Mouse (Mus musculus): ENCODE measurements around the gene Gm960. TPM values are rescaled to one million over a fixed set of nuclear protein-coding genes. Genes with fewer than 3 reads are reported as not detected.
A peak's percentile ranks its signal among the peaks of the same experiment; 100 is the strongest.

Gm960 gene
- polyA plus RNA-seq, 1 experiment from 2014 or later = 7.2 TPM

DNA sequence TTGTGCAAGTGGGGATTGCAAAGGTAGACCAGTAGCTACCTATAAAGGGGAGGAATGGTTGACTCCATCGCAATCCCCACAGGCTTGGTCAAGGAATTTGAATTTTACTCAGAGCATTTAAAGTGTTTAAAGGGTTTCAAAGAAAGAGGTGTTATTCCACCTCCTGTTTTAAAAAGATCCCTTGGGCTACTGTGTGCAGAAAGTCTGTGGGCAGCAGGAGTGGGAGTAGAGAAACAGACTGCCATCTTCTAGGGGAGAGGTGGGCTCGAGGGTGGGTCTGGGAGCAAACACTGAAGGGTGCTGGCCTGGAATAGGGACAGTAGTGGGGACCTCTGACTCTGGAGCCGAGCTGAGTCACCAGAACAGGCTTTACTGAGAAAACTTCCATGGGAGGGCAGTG, 34.6 kb upstream of the Gm960 start:
- Histone ChIP-seq H3K4me2 (no peak overlapping the region), H3K27ac (replicated peaks) (no peak overlapping the region), H3K4me3 (replicated peaks) (no peak overlapping the region), H3K9me3 (replicated peaks) (no peaks in the 10 kb centered on the region), H3K27me3 (replicated peaks) (no peaks in the 10 kb centered on the region), H3K9ac (replicated peaks) (no peak overlapping the region), H3K4me1 (no peaks in the 10 kb centered on the region), H3K36me3 (peaks cover 84% of the 10 kb centered on the region)
- no peak for ATAC-seq (ENCODE audit: low FRiP score)
- WGBS = 94% methylated on average over 3 of the region's 3 CpGs

DNA sequence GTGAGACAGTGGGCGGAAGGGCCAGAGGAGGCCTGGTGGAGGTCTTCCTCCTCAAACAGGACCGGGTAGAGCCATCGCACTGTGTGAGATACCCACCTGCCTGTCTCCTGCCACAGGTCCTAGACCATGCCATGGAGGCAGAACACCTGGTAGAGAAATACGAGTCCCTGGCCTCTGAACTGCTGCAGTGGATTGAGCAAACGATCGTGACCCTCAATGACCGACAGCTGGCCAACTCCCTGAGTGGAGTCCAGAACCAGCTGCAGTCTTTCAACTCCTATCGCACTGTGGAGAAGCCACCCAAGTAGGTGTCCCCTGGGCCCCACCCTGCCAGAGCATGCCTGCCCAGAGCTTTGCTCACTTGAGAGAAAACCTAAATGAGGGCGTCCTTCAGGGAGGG, 30.7 kb upstream of the Gm960 start:
- H3K27ac ChIP-seq (replicated peaks) = no peak overlapping the region
- peaks cover 86% of the 10 kb centered on the region for H3K36me3 ChIP-seq
- no peak overlapping the region for H3K9ac ChIP-seq (replicated peaks)
- H3K4me2 ChIP-seq = no peak overlapping the region
- no peaks in the 10 kb centered on the region for H3K27me3 ChIP-seq (replicated peaks)
- H3K4me3 ChIP-seq (replicated peaks) = no peak overlapping the region
- no peaks in the 10 kb centered on the region for H3K9me3 ChIP-seq (replicated peaks)
- WGBS = 92% methylated on average over 9 of the region's 9 CpGs
- no peak for ATAC-seq (ENCODE audit: low FRiP score)
- no peaks in the 10 kb centered on the region for H3K4me1 ChIP-seq

DNA sequence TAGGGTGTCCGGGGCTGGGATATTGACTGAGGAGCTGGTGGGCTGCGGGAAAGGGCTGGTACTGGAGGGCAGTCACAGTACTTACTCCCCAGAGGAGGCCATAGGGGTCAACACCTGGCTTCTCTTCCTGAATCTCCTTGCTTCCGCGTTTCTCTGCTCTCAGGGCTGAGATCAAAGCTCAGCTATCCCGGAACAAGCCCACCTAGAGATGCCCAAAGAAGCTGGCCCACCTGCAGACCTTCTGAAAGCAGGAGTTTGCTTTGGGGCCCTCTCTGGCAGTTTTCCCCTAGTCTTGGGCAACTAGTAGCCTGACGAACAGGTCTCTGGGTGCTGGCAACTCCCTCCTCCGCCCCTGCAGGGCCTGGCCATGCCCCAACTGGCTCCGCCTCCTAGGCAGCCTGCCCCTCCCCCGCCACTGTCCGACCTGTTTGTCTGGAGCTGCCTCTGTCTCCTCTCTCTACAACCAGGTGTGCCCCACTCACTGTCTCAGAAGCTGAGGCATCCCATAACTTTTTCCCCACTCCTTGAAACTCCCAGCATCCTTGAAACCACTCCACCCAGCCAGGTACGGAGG, 22.3 kb upstream of the Gm960 start:
- Histone ChIP-seq H3K27me3 (replicated peaks) (no peaks in the 10 kb centered on the region), H3K27ac (replicated peaks) (no peak overlapping the region), H3K36me3 (peaks cover 36% of the 10 kb centered on the region), H3K4me2 (no peak overlapping the region), H3K9ac (replicated peaks) (no peak overlapping the region), H3K4me3 (replicated peaks) (no peak overlapping the region), H3K9me3 (replicated peaks) (no peaks in the 10 kb centered on the region), H3K4me1 (0 out of 2 replicates have a peak, but pooled peaks cover 3% of the 10 kb centered on the region)
- ATAC-seq (ENCODE audit: low FRiP score) = no peak
- 21% methylated on average over 11 of the region's 11 CpGs for WGBS

GRCm38 (mm10) chr19:4720112-4720511, 21.6 kb upstream of the Gm960 start:
- peaks cover 30% of the 10 kb centered on the region for H3K36me3 ChIP-seq
- ATAC-seq (ENCODE audit: low FRiP score) = no peak
- no peaks in the 10 kb centered on the region for H3K27me3 ChIP-seq (replicated peaks)
- WGBS = 81% methylated on average over 15 of the region's 15 CpGs
- H3K9me3 ChIP-seq (replicated peaks) = no peaks in the 10 kb centered on the region
- H3K4me2 ChIP-seq = no peak overlapping the region
- peaks cover 3% of the 10 kb centered on the region for H3K4me1 ChIP-seq
- no peak overlapping the region for H3K27ac ChIP-seq (replicated peaks)
- no peak overlapping the region for H3K4me3 ChIP-seq (replicated peaks)
- H3K9ac ChIP-seq (replicated peaks) = no peak overlapping the region

DNA sequence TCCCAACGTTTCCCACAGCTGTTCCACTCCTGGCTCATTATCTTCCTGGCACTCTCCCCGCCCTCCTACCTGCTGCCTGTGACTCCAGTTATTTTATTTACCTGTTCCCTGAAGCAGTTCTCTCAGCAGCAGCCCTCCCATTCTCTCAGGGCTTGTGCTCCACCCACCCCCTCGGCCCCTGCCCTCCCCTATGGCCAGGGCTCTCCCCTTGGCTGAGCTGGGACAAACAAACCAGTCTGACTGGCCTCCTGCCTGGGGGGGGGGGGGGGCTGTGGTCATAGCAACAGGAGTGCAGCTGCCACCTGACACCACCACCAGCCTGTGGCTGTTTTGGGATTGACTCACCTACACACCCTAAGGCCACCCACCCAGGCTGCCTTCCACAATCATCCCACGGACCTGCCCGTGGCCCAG, 20.9 kb upstream of the Gm960 start:
- WGBS = 31% methylated on average over 5 of the region's 5 CpGs
- Histone ChIP-seq H3K4me3 (replicated peaks) (no peak overlapping the region), H3K4me1 (peaks cover 11% of the 10 kb centered on the region), H3K27ac (replicated peaks) (no peak overlapping the region), H3K4me2 (no peak overlapping the region), H3K9me3 (replicated peaks) (no peaks in the 10 kb centered on the region), H3K9ac (replicated peaks) (no peak overlapping the region), H3K36me3 (peaks cover 24% of the 10 kb centered on the region), H3K27me3 (replicated peaks) (no peaks in the 10 kb centered on the region)
- ATAC-seq (ENCODE audit: low FRiP score) = no peak

GRCm38 (mm10) chr19:4718716-4719115, 20.2 kb upstream of the Gm960 start:
- Histone ChIP-seq H3K9me3 (replicated peaks) (no peaks in the 10 kb centered on the region), H3K9ac (replicated peaks) (no peak overlapping the region), H3K4me2 (no peak overlapping the region), H3K27ac (replicated peaks) (no peak overlapping the region), H3K4me1 (peaks cover 17% of the 10 kb centered on the region), H3K4me3 (replicated peaks) (no peak overlapping the region), H3K27me3 (replicated peaks) (no peaks in the 10 kb centered on the region), H3K36me3 (peaks cover 20% of the 10 kb centered on the region)
- no peak for ATAC-seq (ENCODE audit: low FRiP score)
- 38% methylated on average over 11 of the region's 12 CpGs for WGBS

DNA sequence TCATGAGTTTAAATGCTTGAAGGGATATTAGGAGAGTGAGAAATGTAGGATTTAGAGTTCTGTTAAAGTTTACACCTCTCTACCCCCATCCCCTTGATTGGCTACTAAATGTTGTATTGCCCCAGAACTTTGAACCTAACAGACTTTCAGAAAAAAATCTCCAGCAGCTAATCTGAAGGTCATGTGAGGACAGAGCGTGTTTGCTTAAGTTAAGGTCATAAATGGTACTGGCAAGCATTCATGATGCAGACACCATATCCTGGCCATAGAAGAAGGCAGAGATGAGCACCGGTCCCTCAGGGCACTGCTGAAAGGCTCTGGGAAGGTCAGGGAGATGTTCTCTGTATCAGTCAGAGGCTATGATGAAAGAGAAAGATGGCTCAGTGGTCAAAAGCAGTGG, 18.8 kb upstream of the Gm960 start:
- H3K4me1 ChIP-seq = peaks cover 22% of the 10 kb centered on the region
- H3K36me3 ChIP-seq = peaks cover 20% of the 10 kb centered on the region
- 94% methylated on average over 2 of the region's 2 CpGs for WGBS
- H3K4me2 ChIP-seq = no peak overlapping the region
- no peak overlapping the region for H3K27ac ChIP-seq (replicated peaks)
- H3K4me3 ChIP-seq (replicated peaks) = no peak overlapping the region
- H3K9ac ChIP-seq (replicated peaks) = no peak overlapping the region
- no peaks in the 10 kb centered on the region for H3K27me3 ChIP-seq (replicated peaks)
- no peaks in the 10 kb centered on the region for H3K9me3 ChIP-seq (replicated peaks)
- no peak for ATAC-seq (ENCODE audit: low FRiP score)

DNA sequence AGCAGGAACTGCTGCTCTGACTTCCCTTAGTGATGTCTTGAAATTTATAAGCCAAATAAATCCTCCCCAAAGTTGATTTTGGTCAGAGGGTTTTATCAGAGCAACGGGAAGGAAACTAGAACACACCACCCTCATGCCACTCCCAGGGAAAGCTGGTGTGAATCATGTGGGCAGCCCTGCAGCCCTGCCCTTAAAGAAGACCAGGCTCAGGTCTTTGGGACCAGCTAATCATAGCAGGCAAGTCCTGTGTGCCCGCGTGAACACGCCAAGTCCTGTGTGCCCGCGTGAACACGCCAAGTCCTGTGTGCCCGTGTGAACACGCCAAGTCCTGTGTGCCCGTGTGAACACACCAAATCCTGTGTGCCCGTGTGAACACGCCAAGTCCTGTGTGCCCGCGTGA, 18.3 kb upstream of the Gm960 start:
- no peak for ATAC-seq (ENCODE audit: low FRiP score)
- no peak overlapping the region for H3K27ac ChIP-seq (replicated peaks)
- H3K36me3 ChIP-seq = peaks cover 20% of the 10 kb centered on the region
- H3K9ac ChIP-seq (replicated peaks) = no peak overlapping the region
- WGBS = 97% methylated on average over 14 of the region's 14 CpGs
- H3K4me1 ChIP-seq = peaks cover 22% of the 10 kb centered on the region
- H3K9me3 ChIP-seq (replicated peaks) = no peaks in the 10 kb centered on the region
- H3K4me2 ChIP-seq = no peak overlapping the region
- H3K4me3 ChIP-seq (replicated peaks) = no peak overlapping the region
- no peaks in the 10 kb centered on the region for H3K27me3 ChIP-seq (replicated peaks)

- ATAC-seq (ENCODE audit: low FRiP score) = no peak
- H3K4me2 ChIP-seq = peak overlapping the region; percentile 85
- peak overlapping the region; percentile 68 for H3K4me3 ChIP-seq (replicated peaks)
- peaks cover 38% of the 10 kb centered on the region for H3K4me1 ChIP-seq
- no peak overlapping the region for H3K27ac ChIP-seq (replicated peaks)
- no peaks in the 10 kb centered on the region for H3K27me3 ChIP-seq (replicated peaks)
- WGBS = 41% methylated on average over 3 of the region's 3 CpGs
- H3K9ac ChIP-seq (replicated peaks) = peak overlapping the region; percentile 81
- H3K9me3 ChIP-seq (replicated peaks) = no peaks in the 10 kb centered on the region
- H3K36me3 ChIP-seq = no peaks in the 10 kb centered on the region; the same call in 1 of the 2 replicates
Observed at GRCm38 (mm10) chr19:4713886-4714285, 15.4 kb upstream of the Gm960 start.

DNA sequence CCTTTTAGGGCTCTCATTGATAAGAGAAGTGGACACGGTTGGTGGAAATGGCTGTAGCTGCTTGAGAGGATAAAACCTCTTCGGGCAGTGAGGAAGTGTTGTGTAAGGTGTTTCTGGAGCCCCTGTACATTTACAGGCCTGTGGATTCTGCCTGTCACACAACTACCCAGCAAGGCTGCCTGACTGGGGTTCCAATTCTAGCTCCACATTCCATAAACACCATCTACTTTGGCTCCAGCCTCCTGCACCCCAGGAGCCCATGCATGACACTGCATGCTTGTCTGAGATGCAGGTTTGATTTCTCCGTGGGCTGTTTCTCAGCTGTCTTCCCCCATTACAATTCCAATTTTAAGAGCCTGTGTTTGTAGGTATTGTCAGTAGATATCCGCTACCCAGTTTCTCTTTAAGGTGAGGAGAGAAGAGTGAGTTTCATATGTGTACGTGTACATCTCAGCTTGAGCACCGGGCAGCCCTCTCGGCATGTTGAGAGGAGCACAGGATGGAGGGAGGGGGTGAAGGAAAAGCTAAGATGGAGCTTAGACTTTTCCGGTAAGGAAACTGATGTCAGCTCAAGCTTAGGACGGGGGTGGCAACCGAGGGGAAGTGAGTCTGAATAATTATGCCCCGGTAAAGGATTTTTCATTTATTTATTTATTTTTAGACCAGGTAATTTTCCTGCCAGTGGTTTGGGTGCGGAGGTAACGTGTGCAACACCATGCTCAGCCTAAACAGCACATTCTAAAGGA, 14.5 kb upstream of the Gm960 start:
- 0 out of 2 replicates have a peak, but pooled peaks have one; percentile 12 for ATAC-seq (ENCODE audit: low FRiP score)
- Histone ChIP-seq H3K4me1 (peaks cover 35% of the 10 kb centered on the region), H3K9ac (replicated peaks) (peak overlapping the region; percentile 81), H3K4me3 (replicated peaks) (peak overlapping the region; percentile 68), H3K36me3 (no peaks in the 10 kb centered on the region), H3K4me2 (peak overlapping the region; percentile 85), H3K27me3 (replicated peaks) (no peaks in the 10 kb centered on the region), H3K9me3 (replicated peaks) (no peaks in the 10 kb centered on the region), H3K27ac (replicated peaks) (peak overlapping the region; percentile 97)
- 21% methylated on average over 13 of the region's 13 CpGs for WGBS

DNA sequence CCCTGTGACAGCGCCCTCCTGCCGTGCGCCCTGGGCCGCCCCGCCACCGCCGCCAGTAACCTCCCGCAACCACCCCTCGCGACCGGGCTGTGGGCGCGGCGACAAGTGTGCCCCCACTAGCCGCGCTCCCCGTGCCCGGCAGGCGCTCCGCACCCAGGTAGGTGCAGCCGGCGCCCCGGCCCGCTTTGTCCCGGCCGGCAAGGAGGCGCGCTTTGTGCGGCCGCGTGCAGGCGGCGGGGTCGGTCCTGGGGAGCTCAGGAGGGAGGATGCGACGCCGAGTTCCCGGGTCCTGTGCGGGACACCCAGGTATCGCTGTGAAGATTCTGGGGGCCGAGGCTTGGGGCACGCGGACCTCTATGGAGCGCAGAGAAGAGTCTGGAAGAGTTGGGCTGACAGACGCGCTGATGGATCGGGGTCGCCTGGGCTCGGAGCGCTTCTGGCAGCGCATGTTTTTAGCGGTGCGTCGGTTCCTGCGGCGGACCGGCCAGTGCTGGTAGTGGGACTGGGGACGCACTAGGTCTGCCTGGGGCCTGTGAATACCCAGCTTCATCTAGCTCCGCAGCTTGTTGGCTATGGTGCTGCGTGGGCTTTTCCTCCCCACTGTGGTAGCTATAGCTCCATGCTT, 13.8 kb upstream of the Gm960 start:
- peak overlapping the region; percentile 85 for H3K4me2 ChIP-seq
- WGBS = under 1% methylated on average over 57 of the region's 60 CpGs
- peaks cover 35% of the 10 kb centered on the region for H3K4me1 ChIP-seq
- peak overlapping the region; percentile 68 for H3K4me3 ChIP-seq (replicated peaks)
- H3K9me3 ChIP-seq (replicated peaks) = no peaks in the 10 kb centered on the region
- H3K36me3 ChIP-seq = no peaks in the 10 kb centered on the region
- ATAC-seq (ENCODE audit: low FRiP score) = peak; percentile 33
- H3K9ac ChIP-seq (replicated peaks) = peak overlapping the region; percentile 81
- no peaks in the 10 kb centered on the region for H3K27me3 ChIP-seq (replicated peaks)
- peak overlapping the region; percentile 97 for H3K27ac ChIP-seq (replicated peaks)
